Mouse (Mus musculus): Measurements from ENCODE around the gene Ggnbp2.

Ggnbp2 gene

GRCm38 (mm10) chr11:84870337-84871043 lies at the start of gene Ggnbp2:
TSS of gene Ggnbp2 (minus strand) at chr11:84870817.
- ChIA-PET POLR2A (interaction anchor here (0.5 to 7.2 kb wide), 66 partner anchors 8 to 578 kb away, joined by 3 to 112 read pairs (median 4); partner anchors contain the start of genes Mrm1 (in 4 of the 4), Myo19 (in 4 of the 4), Pigw (in 4 of the 4) and Znhit3 (in 3 of the 4)), CTCF (interaction anchor here (0.5 to 1.4 kb wide), 9 partner anchors 10 to 301 kb away, joined by 3 to 15 read pairs (median 5); partner anchors contain the start of genes Mrm1 (in 2 of the 4), Myo19 (in 1 of the 4), Pigw (in 1 of the 4) and Znhit3 (in 1 of the 4))

DNA sequence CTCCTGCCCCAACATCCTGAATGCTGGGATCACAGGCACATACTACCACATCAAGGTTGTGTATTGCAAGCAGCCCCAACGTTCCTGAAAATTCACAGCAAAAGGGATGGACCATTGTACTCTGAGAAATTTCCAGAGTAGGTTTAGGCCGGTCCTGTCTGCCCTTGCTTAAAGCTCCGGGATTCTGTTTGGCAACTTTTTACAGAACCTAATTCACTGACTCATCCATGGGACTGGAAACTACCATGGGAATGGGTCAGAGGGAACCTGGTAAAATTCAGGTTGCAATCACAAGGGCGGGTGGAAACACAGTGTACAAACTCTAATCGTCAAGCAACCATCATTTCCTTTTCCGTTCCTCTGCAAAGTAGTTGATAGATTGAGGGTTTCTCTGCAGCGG lies 49.3 kb upstream of the Ggnbp2 start:
- ChIA-PET POLR2A (interaction anchor here in 3 of 4 experiments (1.0 to 1.2 kb wide), 3 partner anchors 12 to 49 kb away, joined by 3 read pairs; partner anchors contain the start of gene Car4 (in 1 of the 3)), CTCF (interaction anchor here in 3 of 4 experiments (0.6 to 1.3 kb wide), 7 partner anchors 12 to 1047 kb away, joined by 3 to 5 read pairs (median 4); no protein-coding TSS in a partner anchor)

- ChIA-PET POLR2A (interaction anchor here in 3 of 4 experiments (0.9 to 1.4 kb wide), 9 partner anchors 23 to 795 kb away, joined by 3 to 13 read pairs (median 4); partner anchors contain the start of genes 1700125H20Rik (in 1 of the 3), Ggnbp2 (in 1 of the 3) and Mrm1 (in 1 of the 3)), CTCF (interaction anchor here (0.6 to 4.0 kb wide), 47 partner anchors 11 to 1048 kb away, joined by 3 to 44 read pairs (median 6); partner anchors contain the start of genes Mrm1 (in 3 of the 4), 1700125H20Rik (in 2 of the 4), Myo19 (in 2 of the 4) and Pigw (in 2 of the 4))
Observed at GRCm38 (mm10) chr11:84919276-84919675, 48.7 kb upstream of the Ggnbp2 start.

- ChIA-PET CTCF (interaction anchor here (0.5 to 4.0 kb wide), 102 partner anchors 10 to 770 kb away, joined by 3 to 44 read pairs (median 5); partner anchors contain the start of genes Mrm1 (in 4 of the 4), 1700125H20Rik (in 3 of the 4), Myo19 (in 2 of the 4) and Pigw (in 2 of the 4)), POLR2A (interaction anchor here in 3 of 4 experiments (0.6 to 3.8 kb wide), 25 partner anchors 11 to 796 kb away, joined by 3 to 24 read pairs (median 4); partner anchors contain the start of genes Ggnbp2 (in 2 of the 3), Mrm1 (in 2 of the 3), 1700125H20Rik (in 1 of the 3) and Appbp2 (in 1 of the 3))
Observed at GRCm38 (mm10) chr11:84918425-84918824, 47.8 kb upstream of the Ggnbp2 start.

DNA sequence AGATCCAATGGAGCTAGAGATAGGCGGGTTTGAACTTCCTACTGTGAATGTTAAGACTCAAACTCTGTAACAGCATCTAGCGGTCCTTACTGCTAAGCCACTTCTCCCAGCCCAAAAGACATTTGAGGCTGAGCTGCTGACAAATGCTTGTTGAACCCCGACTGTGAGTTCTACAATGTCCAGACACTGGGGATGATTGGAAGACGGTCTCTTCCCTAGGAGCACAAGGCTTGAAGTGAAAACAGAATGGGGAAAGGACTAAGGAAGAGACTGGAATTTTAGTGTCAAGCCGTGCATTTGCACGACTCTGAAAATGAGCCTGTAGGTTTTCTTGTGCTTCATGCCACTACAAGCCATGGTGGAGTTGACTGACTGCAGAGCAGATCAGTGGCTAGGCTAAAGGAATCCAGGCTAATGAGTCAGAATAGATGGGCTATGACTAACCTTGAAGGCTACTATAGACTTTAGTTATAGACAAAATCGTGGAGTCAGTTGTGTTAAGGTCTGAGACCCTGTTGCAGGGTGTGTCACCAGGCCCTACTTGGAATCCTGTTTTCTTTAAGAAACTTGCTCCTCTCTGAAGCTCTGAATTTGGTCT lies 46.2 kb upstream of the Ggnbp2 start:
- ChIA-PET CTCF (interaction anchor here (0.5 to 4.0 kb wide), 13 partner anchors 27 to 1441 kb away, joined by 3 to 44 read pairs (median 4); partner anchors contain the start of genes Mrm1 (in 2 of the 4) and 1700125H20Rik (in 1 of the 4)), POLR2A (interaction anchor here (0.5 to 3.8 kb wide), 34 partner anchors 8 to 436 kb away, joined by 3 to 24 read pairs (median 4); partner anchors contain the start of genes Mrm1 (in 2 of the 4), Myo19 (in 2 of the 4), Pigw (in 2 of the 4) and Bcas3 (in 1 of the 4))

- POLR2A ChIA-PET: interaction anchor here (0.5 to 3.8 kb wide), 36 partner anchors 9 to 437 kb away, joined by 3 to 24 read pairs (median 4); partner anchors contain the start of genes Mrm1 (in 2 of the 4), Myo19 (in 2 of the 4), Pigw (in 2 of the 4) and Appbp2 (in 1 of the 4)
- CTCF ChIA-PET: interaction anchor here in 3 of 4 experiments (0.5 to 4.0 kb wide), 14 partner anchors 14 to 1442 kb away, joined by 3 to 44 read pairs (median 4); partner anchors contain the start of genes 1700125H20Rik (in 1 of the 3), Ggnbp2 (in 1 of the 3) and Mrm1 (in 1 of the 3)
Observed at GRCm38 (mm10) chr11:84916053-84916702, 45.6 kb upstream of the Ggnbp2 start, which contains the start of gene Znhit3. TSS of gene Znhit3 (minus strand) at chr11:84916366.

DNA sequence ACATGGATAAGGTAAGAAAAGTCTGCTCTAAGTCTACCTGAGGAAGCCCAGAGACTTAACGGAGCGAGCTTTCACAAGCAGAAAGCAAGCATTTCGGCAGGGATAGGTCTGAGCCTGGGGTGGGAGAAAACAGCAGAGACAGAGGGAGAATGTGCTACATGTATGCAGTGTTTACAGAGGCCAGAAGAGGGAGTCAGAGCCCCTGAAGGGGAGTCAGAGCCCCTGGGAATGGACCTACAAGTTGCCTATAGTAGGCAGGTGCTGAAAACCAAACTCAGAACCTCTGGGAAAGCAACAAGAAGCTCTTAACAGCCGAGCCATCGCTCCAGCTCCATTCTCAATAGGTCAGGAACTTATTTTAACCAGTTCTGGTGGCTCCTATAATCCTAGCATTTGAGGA lies 44.1 kb upstream of the Ggnbp2 start:
- CTCF ChIA-PET: interaction anchor here in 2 of 4 experiments (0.6 to 1.6 kb wide), 3 partner anchors 34 to 268 kb away, joined by 3 to 4 read pairs (median 3); partner anchors contain the start of genes Myo19 (in 1 of the 2) and Pigw (in 1 of the 2)
- POLR2A ChIA-PET: interaction anchor here in 1 of 4 experiments (0.7 to 2.6 kb wide), 11 partner anchors 14 to 729 kb away, joined by 3 to 9 read pairs (median 4); partner anchors contain the start of genes Dhrs11 and Pigw

GRCm38 (mm10) chr11:84910411-84910810 lies 39.8 kb upstream of the Ggnbp2 start:
- ChIA-PET POLR2A (interaction anchor here in 2 of 4 experiments (0.5 to 2.6 kb wide), 5 partner anchors 9 to 361 kb away, joined by 3 to 9 read pairs (median 5); partner anchors contain the start of genes Ggnbp2 (in 1 of the 2), Myo19 (in 1 of the 2) and Pigw (in 1 of the 2)), CTCF (interaction anchor here in 1 of 4 experiments (4.8 kb wide), 1 partner anchor 8 kb away, joined by 23 read pairs; no protein-coding TSS in a partner anchor)

DNA sequence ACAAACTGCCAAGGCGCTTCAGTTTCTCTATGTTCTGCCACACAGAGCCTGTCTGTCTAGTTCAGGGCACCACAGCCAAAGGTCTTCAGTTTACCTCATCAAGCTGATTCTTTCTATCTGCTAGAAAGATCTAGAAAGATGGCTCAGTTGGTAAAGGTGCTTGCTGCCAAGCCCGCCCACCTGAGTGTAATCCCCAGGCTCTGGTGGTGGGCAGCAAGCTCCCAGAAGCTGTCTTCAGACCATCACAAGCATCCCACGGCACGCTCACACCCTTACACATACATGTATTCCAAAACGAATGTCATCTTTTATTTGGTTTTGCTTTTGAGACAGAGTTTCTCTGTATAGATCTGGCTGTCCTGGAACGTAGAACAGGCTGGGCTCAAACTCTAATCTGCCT lies 37.9 kb upstream of the Ggnbp2 start:
- ChIA-PET POLR2A (interaction anchor here in 3 of 4 experiments (0.8 to 2.6 kb wide), 9 partner anchors 9 to 61 kb away, joined by 3 to 19 read pairs (median 4); partner anchors contain the start of genes Ggnbp2 (in 2 of the 3), Myo19 (in 1 of the 3), Pigw (in 1 of the 3) and Znhit3 (in 1 of the 3)), CTCF (interaction anchor here in 3 of 4 experiments (1.0 to 4.8 kb wide), 4 partner anchors 10 to 16 kb away, joined by 3 to 23 read pairs (median 7); no protein-coding TSS in a partner anchor)

DNA sequence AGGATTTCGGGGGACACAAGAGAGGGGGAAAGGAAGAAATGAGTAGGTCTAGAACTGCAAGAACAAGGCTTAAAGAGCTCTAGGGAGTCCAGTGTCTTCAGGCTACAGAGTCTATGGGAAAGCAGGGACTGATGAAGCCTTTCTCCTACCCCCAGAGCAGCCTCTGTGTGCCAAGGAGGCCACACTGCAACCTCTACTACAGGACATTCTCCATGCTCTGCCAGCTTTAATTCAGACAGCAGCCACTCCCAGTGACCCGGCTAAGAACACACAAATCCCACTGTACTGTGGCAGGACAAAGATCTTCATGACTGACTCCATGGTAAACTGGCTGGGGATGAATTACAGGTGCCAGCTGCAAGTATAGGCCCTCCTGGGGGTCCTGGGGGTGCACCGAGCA lies 36.5 kb upstream of the Ggnbp2 start:
- ChIA-PET CTCF (interaction anchor here in 3 of 4 experiments (0.5 to 4.8 kb wide), 5 partner anchors 8 to 92 kb away, joined by 3 to 23 read pairs (median 7); no protein-coding TSS in a partner anchor), POLR2A (interaction anchor here in 3 of 4 experiments (0.6 to 5.1 kb wide), 14 partner anchors 9 to 393 kb away, joined by 3 to 21 read pairs (median 4); partner anchors contain the start of genes Znhit3 (in 3 of the 3) and Pigw (in 1 of the 3))

GRCm38 (mm10) chr11:84904597-84905144 lies 34.1 kb upstream of the Ggnbp2 start:
- ChIA-PET POLR2A (interaction anchor here in 1 of 4 experiments (0.6 to 5.1 kb wide), 5 partner anchors 11 to 120 kb away, joined by 3 to 21 read pairs (median 3); partner anchors contain the start of gene Pigw), CTCF (interaction anchor here in 1 of 4 experiments (1.3 kb wide), 1 partner anchor 14 kb away, joined by 3 read pairs; no protein-coding TSS in a partner anchor)

- POLR2A ChIA-PET: interaction anchor here in 2 of 4 experiments (0.7 to 3.7 kb wide), 8 partner anchors 8 to 75 kb away, joined by 3 to 21 read pairs (median 6); partner anchors contain the start of genes Myo19 (in 1 of the 2), Pigw (in 1 of the 2) and Znhit3 (in 1 of the 2)
- CTCF ChIA-PET: interaction anchor here in 1 of 4 experiments (1.8 kb wide), 1 partner anchor 368 kb away, joined by 4 read pairs; no protein-coding TSS in a partner anchor
Observed at GRCm38 (mm10) chr11:84893113-84893512, 22.5 kb upstream of the Ggnbp2 start.

DNA sequence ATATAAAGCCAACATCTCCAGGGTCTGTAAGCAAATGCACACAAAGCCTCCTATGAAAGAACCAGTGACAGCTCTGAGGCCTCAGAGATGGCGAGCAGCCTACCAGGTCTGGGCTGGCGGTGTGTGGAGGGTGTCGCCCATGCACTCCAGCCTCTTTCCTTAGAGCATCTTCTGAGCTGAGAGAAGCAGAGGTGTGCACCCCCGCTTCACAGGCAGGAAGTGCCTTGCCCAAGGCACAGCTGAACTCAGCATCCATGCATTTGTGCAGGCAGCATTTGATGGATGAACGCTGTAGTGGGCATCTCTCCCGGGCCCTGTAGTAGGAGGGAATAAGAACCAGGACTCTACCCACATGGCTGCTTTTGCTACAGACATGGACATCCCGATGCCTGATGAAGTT lies 21.1 kb upstream of the Ggnbp2 start:
- CTCF ChIA-PET: interaction anchor here in 1 of 4 experiments (0.9 to 1.2 kb wide), 2 partner anchors 17 to 27 kb away, joined by 3 to 6 read pairs; no protein-coding TSS in a partner anchor

GRCm38 (mm10) chr11:84889492-84889891 lies 18.9 kb upstream of the Ggnbp2 start:
- ChIA-PET POLR2A (interaction anchor here in 1 of 4 experiments (1.0 to 3.7 kb wide), 2 partner anchors 9 to 29 kb away, joined by 3 to 21 read pairs; partner anchors contain the start of genes Myo19 and Pigw), CTCF (interaction anchor here in 1 of 4 experiments (0.7 kb wide), 1 partner anchor 755 kb away, joined by 5 read pairs; no protein-coding TSS in a partner anchor)

More for the DNA sequence above, 21.1 kb upstream of the Ggnbp2 start:
- POLR2A ChIA-PET: interaction anchor here in 2 of 4 experiments (0.7 to 3.7 kb wide), 11 partner anchors 8 to 73 kb away, joined by 3 to 21 read pairs (median 5); partner anchors contain the start of genes Ggnbp2 (in 2 of the 2), Myo19 (in 1 of the 2), Pigw (in 1 of the 2) and Znhit3 (in 1 of the 2)

- ChIA-PET CTCF (no interaction called here), POLR2A (interaction anchor here in 1 of 4 experiments (1.0 to 5.5 kb wide), 2 partner anchors 8 to 17 kb away, joined by 3 to 36 read pairs; partner anchors contain the start of genes Ggnbp2, Myo19 and Pigw)
Observed at GRCm38 (mm10) chr11:84888025-84888424, 17.4 kb upstream of the Ggnbp2 start.
